Mouse (Mus musculus) fat pad, adult 2 months (tissue): ENCODE measurements at regions not wholly inside any gene's neighbourhood (a gene's known extent, or its start where the extent isn't known, plus 50 kb on each side); places are given as distances from the start of the nearest gene placed in this dataset.

Experiments
- DNase-seq: peaks from one replicate; pipeline ENCODE4 v3.0.0-alpha.2; 2011; ENCODE audit warnings: low read depth, low spot score; ENCODE audit errors: extremely low read depth

DNA sequence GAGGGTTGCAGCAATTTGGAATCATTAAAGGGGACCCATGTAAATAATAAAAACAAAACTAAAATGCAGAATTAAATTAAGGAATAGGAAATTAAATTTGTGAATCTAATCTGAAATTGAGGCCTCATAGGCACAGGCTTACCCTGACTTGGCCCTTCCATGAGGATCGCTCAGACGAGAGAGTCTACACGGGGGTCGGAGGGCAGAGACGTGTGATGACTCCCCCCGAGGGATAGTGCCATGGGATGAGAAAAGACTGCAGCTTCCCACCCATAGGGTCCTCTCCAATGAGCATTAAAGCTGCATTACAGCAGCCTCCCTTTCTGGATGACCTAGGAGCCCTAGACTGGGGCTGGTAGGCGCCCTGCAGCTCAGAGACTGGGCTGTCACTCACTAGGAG, 85.4 kb upstream of the Pkdcc start:
- no peak for DNase-seq

DNA sequence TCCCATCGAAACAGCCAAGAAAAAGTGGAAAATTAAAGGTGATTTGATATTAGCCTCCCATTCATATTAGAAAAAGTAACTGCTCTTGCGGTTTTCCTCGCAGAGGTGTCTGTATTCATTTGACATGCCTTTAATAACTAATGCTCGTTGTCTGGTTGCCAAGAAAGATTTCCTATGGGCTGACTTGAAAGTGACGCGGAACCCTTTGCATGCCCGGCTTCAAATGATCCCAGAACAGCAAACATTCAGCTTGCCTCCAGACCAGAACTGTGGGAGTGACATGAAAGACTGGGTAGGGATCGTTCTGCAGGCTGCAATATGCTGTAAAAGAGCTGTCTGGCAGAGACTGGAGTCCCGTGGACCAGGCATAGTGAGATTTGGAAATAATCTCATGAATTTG, 81.9 kb upstream of the Pkdcc start:
- no peak for DNase-seq

DNA sequence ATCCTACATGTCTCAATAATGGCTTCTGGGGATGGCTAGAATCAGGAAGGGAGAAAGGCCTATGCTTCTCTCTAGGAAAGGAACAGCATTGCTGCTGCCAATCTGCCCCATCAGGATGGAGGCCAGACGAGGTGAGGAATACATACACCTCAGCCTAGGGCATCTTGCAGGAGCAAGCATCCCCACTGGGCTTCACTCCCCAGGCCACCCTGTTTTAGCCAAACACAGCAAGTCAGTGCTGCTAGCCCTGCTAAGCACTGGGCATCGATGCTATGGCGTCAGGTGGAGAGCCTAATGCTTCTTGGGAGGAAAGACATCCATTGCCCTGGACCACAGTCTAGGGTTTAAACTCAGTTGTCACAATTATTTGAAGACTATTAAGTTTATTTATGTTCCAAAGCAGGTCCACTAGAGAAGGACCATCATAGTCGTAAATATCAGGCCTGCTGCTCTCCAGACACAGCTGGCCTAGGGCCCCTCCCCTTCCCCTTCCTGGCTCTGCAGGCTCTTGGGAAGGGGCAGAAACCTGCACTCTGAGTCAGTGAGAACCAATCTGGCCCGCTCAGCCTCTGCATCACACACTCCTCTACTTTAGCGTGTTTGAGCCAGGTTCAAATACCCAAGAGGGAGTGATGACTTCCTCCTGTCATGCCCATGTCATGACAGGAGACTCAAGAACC, 79.5 kb upstream of the Pkdcc start:
- no peak for DNase-seq

DNA sequence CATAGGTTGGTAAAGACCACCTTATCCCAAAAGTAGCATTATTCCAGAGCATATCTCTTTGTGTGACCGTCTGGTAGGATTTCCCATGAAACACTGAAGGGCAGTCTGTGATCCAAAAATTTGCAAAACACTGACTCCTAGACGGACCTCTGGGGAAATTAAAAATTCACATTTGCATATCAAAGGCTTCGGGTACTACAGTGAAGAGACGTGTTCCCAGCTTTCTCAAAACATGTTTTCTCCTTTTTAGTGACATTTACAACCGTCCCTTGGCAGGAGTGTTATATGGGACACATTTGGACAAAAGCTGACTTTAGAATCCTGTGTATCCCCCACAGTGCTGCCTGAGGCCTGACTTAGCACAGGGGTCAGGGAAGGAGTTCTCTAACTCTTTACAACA, 78.8 kb upstream of the Pkdcc start:
- DNase-seq = no peak

DNA sequence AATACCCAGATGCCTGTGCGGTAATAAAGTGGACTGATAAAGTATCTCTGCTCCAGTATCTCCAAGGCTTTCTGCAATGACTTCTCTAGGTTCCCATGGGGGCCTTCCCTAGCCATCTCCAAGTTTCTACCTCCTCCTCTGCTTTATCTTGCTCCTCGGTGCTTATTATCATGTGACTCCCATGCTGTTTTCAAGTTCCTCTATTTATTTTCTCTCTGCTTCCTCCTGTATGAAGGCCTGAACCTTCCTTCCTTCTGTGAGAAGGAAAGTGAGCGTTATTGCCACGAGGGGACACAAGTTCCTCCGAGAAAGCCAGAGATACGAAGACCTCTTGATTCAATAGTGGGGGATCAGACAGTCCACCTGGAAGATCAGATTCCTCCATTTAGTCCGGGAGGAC, 77.4 kb upstream of the Pkdcc start:
- DNase-seq = no peak

DNA sequence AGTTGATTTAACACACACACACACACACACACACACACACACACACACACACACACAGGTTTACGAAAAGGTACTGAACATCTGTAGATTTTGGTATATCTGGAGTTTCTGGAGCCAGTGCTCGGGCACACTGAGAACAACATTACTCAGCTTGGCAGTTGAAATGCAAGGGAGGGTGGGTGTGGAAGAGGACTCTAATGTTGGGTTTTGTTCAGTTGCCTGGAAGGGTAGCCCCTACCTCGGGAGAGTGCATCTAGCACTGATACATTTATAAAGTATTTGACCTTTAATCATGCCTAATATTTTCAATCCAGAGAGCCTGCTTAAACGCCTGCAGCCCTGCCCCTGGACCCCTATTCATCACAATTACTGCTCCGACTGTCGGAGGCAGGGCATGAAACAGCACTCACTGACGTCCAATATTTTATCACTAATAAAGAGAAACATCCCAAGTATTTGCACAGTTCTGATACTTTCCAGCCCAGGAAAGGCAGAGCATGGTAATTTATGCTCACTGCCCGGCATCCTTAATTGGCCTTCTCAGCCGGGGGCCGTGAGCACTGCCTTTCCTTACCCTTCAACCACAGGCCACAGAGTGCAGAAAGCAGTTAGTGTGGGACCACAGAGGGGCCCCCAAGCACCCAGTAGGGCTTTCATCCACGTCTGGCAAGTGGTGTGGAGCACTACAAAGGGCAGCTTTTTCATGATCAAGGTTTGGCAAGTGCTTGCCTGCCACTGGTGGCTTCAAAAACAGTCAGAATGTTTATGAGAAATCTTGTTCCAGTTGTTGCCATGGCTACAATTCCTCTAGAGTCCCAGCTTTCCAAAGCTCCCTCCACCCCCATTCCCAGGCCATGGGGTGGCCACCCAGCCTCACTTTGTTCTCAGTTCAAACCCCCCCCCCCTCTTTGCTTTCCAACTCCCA, 76.3 kb upstream of the Pkdcc start:
- DNase-seq = no peak

DNA sequence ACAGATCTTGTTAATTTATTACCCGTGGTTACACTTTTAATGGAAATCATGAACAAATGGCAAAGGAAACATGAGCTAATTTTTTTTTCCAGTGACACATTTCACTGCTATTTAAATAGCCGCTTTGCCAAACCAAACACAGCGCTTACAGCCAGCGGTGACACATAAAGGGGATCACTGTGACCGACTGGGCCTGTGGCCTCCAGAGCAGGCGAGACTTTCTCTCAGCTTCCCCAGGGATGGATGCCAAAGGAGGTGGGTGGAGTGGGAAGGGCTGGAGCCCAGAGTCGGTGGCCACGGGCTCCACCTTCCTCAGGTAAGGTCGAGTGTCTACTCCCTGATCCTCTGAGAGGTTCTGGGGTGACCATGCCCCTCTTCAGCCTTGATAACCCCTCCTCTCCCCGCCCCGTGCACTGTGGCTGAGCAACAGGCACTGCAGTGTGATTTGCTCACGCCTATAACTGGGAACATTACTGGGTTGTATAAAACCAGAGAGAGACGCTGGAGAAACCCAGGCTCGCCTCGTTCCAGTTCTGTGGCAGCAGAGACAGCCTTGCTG, 66.6 kb upstream of the Pkdcc start:
- DNase-seq = no peak

DNA sequence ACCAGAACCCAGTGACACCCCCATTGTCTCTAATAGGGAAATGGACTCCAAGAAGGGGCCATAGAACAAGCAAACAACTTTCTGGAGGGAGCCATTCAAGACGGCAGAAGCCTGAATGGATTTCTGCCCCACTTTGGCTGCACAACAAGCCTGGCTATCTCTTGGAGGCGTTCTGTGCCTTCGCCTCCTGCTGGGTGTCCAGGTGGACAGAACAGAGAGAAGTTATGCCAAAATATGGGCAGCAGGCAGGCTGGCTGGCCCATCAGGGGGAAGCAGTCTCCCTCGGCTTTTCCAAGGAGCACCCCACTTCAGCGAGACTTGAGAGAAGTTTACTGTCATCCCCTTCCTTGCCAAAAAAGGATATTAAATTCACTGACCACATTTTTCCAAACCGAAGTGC, 65.8 kb upstream of the Pkdcc start:
- DNase-seq = no peak

DNA sequence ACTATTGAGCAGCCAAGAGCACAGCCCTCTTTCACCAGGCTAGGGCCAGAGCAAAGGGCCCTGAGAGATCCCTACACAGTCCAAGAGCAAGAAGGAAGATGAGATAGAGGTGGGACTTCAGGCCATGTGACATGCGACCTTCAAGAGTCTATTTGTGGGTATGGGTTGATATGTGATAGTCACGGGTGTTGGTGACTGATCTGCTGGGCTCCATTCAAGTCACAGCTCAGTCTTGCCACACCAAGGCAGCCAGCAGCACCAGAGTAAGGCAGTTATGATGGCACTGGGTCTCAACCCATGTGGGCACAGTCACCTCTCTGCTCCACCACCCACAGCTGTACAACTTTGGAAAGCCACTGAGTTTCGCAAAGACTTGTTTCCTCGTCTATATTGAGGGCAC, 60.0 kb upstream of the Pkdcc start:
- DNase-seq = no peak

DNA sequence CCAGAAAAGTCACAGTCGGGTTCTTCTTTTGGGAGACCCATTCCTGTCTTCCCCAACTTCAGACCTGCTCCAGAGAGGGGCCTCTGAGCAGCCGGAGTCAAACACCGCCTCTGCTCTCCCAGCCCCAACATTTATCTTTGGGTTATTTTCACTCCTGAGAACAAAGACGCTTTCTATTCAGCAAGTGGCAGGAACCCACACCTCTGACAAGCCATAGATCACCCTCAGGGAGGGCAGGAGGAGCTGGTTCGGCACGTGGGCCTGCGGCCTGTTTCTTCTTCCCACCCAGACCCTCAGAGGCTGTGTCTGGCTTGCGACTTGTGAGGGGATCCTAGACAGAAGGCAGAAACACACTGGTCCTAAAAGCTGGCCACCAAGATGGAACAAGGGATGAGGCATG, 58.4 kb upstream of the Pkdcc start:
- DNase-seq = no peak

DNA sequence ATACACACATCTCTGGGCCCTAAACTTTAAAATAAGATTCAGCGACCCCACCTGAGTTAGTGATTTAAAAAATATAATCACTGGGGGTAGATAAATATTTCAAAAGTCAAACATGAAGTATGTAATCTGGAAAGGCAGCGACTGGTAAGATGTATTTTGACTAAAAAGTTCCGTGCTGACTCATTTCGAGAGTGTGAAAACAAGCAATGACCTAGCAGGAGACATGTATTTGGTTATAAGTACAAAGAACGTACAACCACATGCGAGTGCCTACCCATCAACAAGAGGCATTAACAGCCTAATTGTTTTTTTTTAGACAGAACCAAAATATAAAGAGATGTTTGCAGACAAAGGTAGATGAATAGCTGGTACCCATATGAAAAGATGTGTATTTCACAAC, 57.0 kb upstream of the Pkdcc start:
- no peak for DNase-seq

DNA sequence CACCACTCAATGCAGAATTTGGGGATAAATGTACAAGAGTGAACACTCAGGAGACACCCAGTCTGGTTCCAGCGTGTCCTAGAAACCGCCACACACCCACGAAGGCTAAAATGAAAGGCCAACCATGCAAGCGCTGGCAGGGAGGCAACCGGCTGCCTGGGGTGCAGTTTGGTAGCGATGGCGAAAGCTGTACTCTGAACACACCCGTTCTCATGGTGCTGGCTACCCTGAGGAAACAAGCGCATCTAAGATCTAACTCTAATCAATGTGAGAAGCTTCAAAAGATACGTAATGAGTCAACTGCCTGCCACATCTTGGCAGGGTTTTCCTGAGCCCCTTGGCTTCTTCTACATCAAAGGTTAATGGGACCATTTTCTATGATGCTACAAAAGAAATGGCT, 56.4 kb upstream of the Pkdcc start:
- no peak for DNase-seq

DNA sequence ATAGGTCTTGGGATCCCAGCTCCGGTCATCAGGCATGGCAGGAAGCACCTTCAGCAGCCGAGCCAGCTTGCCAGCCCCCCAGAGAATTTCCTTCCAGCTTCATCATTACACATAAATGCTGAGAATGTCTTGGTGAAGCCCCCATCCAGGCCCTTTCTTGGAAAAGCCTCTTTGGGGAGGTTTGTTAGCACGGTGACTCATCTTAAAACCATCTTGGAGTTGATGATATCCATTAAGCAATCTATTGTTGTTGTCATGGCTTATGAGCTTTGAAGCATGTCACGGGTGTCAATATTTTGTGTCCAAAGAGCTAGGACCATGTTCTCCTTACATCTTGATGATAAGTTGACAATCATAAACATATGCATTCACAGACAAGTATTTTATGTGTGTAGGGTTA, 55.5 kb upstream of the Pkdcc start:
- DNase-seq = no peak

DNA sequence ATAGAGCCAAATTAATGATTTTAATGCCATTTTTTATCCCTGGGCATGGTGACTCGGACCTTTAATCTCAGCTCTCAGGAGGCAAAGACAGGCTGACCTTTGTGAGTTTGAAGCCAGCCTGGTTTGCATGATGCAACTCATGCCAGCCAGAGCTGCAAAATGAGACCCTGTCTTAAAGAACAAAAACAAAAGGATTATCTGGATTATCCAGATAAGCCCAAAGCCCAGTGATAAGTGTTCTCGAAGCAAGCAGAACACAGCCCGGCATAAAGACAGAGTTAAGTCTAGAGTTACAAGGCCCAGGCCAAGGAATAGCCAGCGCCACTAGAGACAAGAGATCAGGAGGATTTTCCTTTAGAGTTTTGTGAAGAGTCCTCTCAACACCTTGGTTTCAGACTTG, 54.8 kb upstream of the Pkdcc start:
- DNase-seq = no peak

DNA sequence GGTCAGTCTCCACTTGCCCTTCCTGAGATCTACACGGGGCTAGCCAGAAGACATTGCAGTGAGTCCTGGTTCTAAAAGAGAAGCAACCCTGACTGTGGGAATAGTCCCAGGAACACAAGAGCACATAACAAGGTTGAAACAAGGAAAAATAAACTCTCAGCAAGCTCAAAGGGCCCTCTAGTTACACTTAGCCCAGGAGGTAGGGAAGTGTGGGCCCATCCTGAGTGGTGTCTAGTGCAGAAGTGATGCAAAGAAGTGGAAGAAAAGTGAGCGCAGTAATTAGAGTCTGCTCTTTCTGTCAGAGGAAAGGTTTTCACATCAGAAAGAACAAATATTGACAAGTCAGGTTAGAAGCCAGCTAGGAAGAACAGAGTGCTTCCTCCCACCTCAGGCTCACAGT, 53.4 kb upstream of the Pkdcc start:
- no peak for DNase-seq

DNA sequence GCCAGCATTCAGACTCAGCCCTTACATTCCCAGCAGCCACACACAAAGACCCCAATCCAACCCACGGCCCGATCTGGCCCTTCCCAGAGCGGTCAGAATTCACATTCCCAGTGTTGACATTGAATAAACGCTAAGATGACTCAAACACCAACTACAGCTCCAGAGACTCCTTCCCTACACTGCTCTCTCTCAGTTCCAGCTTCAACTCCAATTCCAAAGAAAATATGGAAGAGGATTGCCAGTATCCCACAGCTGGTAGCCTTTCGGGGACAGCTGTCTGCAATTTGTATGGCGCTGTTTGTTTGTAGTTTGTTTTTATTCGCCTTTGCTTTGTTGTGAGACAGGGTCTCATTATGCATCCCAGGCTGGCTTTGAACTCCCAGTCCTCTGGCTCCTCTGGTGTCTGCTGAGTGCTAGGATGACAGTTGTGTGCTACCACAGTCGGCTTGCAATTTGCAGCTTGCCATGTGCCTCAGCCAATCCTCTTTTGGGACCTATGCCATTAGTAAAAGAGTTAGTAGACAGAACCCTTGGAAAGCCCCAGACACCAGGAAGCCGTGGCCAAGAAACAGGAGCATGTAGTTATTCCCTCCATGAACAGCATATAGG, 51.0 kb upstream of the Pkdcc start:
- DNase-seq = no peak

DNA sequence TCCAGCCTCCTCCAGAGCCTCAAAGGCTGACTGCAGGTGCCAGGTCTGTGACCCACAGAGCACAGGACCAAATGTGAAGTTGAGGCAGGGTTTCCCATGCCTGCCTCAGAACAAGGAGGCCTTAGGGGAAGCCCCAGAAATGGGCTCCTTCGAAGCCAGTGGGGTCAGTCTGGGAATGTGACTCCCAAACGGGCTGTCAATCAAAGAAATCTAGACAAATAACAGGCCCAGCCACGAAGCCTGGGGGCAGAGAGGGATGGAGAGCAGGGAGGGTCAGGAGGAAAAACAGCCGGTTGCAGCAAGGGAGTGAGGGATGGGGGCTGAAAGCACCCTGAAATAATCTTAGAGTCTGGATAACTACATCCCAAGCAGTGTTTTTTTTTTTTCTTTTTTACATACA, 50.4 kb upstream of the Pkdcc start:
- DNase-seq = no peak

DNA sequence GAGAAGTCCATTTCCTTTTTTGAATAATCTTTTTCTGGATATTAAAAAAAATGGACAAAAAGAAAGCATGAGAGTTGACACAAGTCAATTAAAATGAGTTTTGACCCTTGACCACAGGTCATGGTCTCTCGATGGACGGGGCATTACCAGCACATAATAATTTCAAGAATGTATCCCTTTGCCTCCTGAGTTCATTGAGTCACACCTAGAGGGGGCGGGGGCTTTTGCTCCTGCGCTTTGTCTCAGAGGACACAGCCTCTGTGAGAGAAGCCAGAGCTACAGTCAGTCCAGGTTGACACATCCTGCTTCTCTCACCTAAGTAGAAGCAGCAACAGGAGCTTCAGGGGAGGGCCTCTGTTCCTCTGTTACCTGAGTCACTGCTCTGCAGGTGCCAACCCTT, 50.0 kb upstream of the Pkdcc start:
- no peak for DNase-seq
